In genomic region chr9:58548897-58549296, GRCm38 (mm10) we compare ENCODE assay signal across 15 mouse cellular contexts. TPM values are rescaled to one million over a fixed set of nuclear protein-coding genes. Genes with fewer than 3 reads are reported as not detected.
DNase-seq lines count a peak whose midpoint lies in the region; ATAC-seq lines count a peak whose summit lies in the region.
"Had no signal": no experiment of that assay in that cellular context is flagged by ENCODE, and none has a peak within 500 bp of the region (broad histone marks: within the 10 kb centered on the region; RNA-seq: fewer than 3 reads in every experiment).

No protein-coding gene starts in this region.

- peak; percentile 75 for ATAC-seq in megakaryocyte, adult 5-6 weeks (ENCODE audit: poor library complexity, severe bottlenecking)
- ATAC-seq: forebrain, embryonic 16.5 days; intestine, embryonic 15.5 days had no signal

- DNase-seq in adrenal gland, postnatal 36 days, result peak; percentile 34 to 40
- DNase-seq in adrenal gland, postnatal 10 days, result no peak
- DNase-seq in 3134 (ENCODE audit: extremely low read depth, insufficient read length, low spot score), result peak; percentile 66
- DNase-seq in ES-CJ7 (ENCODE audit: low read depth, low spot score), result peak; percentile 40
- no peak for DNase-seq in frontal cortex, postnatal 25 days (ENCODE audit: low spot score in 2 of 2)
- no peak for DNase-seq in left cerebral cortex, postnatal 25 days (ENCODE audit: low spot score in 2 of 2)
- no peak for DNase-seq in cerebellum, postnatal 25 days
- DNase-seq: B cell, adult 2 months; gastrocnemius, postnatal 10 days; liver, embryonic 13.5 days; retina, postnatal 1 day had no signal

- intact Hi-C loops in left cerebral cortex, postnatal 25 days (cut with DNase I), result no loop called here

RNA-seq across cellular contexts. Expression of gene Cd276, which starts 6.3 kb away (rescaled TPM):
- 10 to 100 TPM in 1 of 2 experiments, 1 to 10 TPM in 1; 9.7 to 12.6 TPM for total RNA-seq in adrenal gland, postnatal 36 days (2021)
- total RNA-seq in adrenal gland, postnatal 10 days (2021), result 10 to 100 TPM; 16.2 to 20.9 TPM
- total RNA-seq in megakaryocyte, adult 5-6 weeks (2015), result 0.11 and 0.40 TPM in 2 replicates
- total RNA-seq in megakaryocyte, adult 5-6 weeks (2017), result 0.12 and 0.40 TPM in 2 replicates
- total RNA-seq in left cerebral cortex, postnatal 25 days (2021), result 1 to 10 TPM; 8.2 to 8.7 TPM
- total RNA-seq: megakaryocyte-erythroid progenitor cell, adult 5-6 weeks had no signal

RNA-seq across cellular contexts. Expression of gene Nptn, which starts 33.1 kb away (rescaled TPM):
- 100 to 1,000 TPM; 170 to 181 TPM for total RNA-seq in adrenal gland, postnatal 36 days (2021)
- 100 to 1,000 TPM; 172 to 178 TPM for total RNA-seq in adrenal gland, postnatal 10 days (2021)
- 493 and 520 TPM in 2 replicates for total RNA-seq in megakaryocyte, adult 5-6 weeks (2015)
- total RNA-seq in megakaryocyte, adult 5-6 weeks (2017), result 221 and 239 TPM in 2 replicates
- total RNA-seq in left cerebral cortex, postnatal 25 days (2021), result 1,000 to 10,000 TPM; 1,057 to 1,077 TPM

Comparison
In these comparisons a context has a peak if more than half of its experiments do, and no peak if none do; other contexts are left out.
1. DNase-seq: peak in adrenal gland, postnatal 36 days (2 of 2), 3134 (single experiment) and ES-CJ7 (single experiment); none in adrenal gland, postnatal 10 days (single experiment), frontal cortex, postnatal 25 days (0 of 2), left cerebral cortex, postnatal 25 days (0 of 2) and cerebellum, postnatal 25 days (0 of 2).
2. RNA of gene Cd276, which starts 6.3 kb away (total RNA-seq): 16.2 to 20.9 TPM in adrenal gland, postnatal 10 days, 9.7 to 12.6 TPM in adrenal gland, postnatal 36 days and 8.2 to 8.7 TPM in left cerebral cortex, postnatal 25 days; 0.11 to 0.40 TPM in megakaryocyte, adult 5-6 weeks; every median in the first group is over 4 times any median in the second.